Mouse (Mus musculus) gastrocnemius, adult 2 months (tissue): ENCODE data around the gene Snd1. TPM values are rescaled to one million over a fixed set of nuclear protein-coding genes. Genes with fewer than 3 reads are reported as not detected.

Experiments used
- DNase-seq: peaks from one replicate; pipeline ENCODE4 v3.0.0; 2022
- H3K27ac ChIP-seq: fragments of 200-600 bp; 2 replicates; pipeline ENCODE4 v1.8.1; 2022; ENCODE audit warnings: mild to moderate bottlenecking
- H3K4me3 ChIP-seq: fragments of 200-600 bp; 2 replicates; pipeline ENCODE4 v1.8.1; 2022; ENCODE audit warnings: mild to moderate bottlenecking, moderate library complexity
- CTCF ChIP-seq: fragments of 200-600 bp; IDR thresholded peaks from 2 replicates; pipeline ENCODE4 v1.8.1; 2022; ENCODE audit warnings: antibody characterized with exemption, mild to moderate bottlenecking, moderate library complexity
- intact Hi-C: fragments of 180-260 bp; cut with DNase I; formaldehyde crosslinking; loops from one replicate; pipeline ENCODE4 v1.15.1; 2025
- long read RNA-seq, 2 experiments: library from polyadenylated mRNA; stranded (forward); transcript quantifications; one replicate each; pipeline ENCODE4 v2.0.0; 2021
- total RNA-seq, 2 experiments: library from RNA; stranded (reverse); gene quantifications; 2 replicates each; pipeline ENCODE4 v1.2.3; 2021

Snd1 gene
- 10 to 100 TPM; 40.4 to 41.0 TPM for total RNA-seq
- long read RNA-seq, experiment 1, transcript Snd1-201 (24 exons, 3,482 nt): major isoform, 39 of 51 reads
- long read RNA-seq, experiment 1, partial matches to known transcripts: 7 of 51 reads
- long read RNA-seq, experiment 1, other reads (novel, unspliced or antisense): 5 of 51 reads
- long read RNA-seq, experiment 2, transcript Snd1-201 (24 exons, 3,482 nt): major isoform, 34 of 45 reads
- long read RNA-seq, experiment 2, partial matches to known transcripts: 9 of 45 reads
- long read RNA-seq, experiment 2, other reads (novel, unspliced or antisense): 2 of 45 reads

- no peak for TF ChIP-seq CTCF
- Histone ChIP-seq H3K27ac (no peak within 1 kb of the TSS), H3K4me3 (no peak within 1 kb of the TSS)
- intact Hi-C loops: loop anchor here (5.0 kb wide), 1 partner anchor 213 kb away; no protein-coding TSS in a partner anchor
- no peak for DNase-seq
Measured at GRCm38 (mm10) chr6:28474839-28475238, at the start of gene Snd1. Snd1 (plus strand) TSS chr6:28475139.

- intact Hi-C loops: no loop called here
- H3K27ac ChIP-seq: no peak within 1 kb of the TSS
- TF ChIP-seq CTCF: no peak
- no peak for DNase-seq
- H3K4me3 ChIP-seq: no peak within 1 kb of the TSS
Measured at GRCm38 (mm10) chr6:28427096-28427839, 47.7 kb upstream of the Snd1 start, which contains the start of gene Fscn3. Fscn3 (plus strand) TSS chr6:28427789.

- no peak for TF ChIP-seq CTCF
- Histone ChIP-seq H3K27ac (no peak within 1 kb of the TSS), H3K4me3 (no peak within 1 kb of the TSS)
- DNase-seq: no peak
- intact Hi-C loops: no loop called here
Measured at GRCm38 (mm10) chr6:28428290-28428689, 46.6 kb upstream of the Snd1 start, which contains the start of gene Gcc1. Gcc1 (minus strand) TSS chr6:28428390.

- intact Hi-C loops: no loop called here
- TF ChIP-seq CTCF: no peak
- no peak for DNase-seq
- H3K27ac ChIP-seq: no peak overlapping the region
- H3K4me3 ChIP-seq: no peak overlapping the region
Measured at GRCm38 (mm10) chr6:28429870-28430269, 45.1 kb upstream of the Snd1 start.

- Histone ChIP-seq H3K4me3 (no peak overlapping the region), H3K27ac (no peak overlapping the region)
- DNase-seq: no peak
- intact Hi-C loops: no loop called here
- TF ChIP-seq CTCF: no peak
Measured at GRCm38 (mm10) chr6:28430795-28431537, 44.0 kb upstream of the Snd1 start.

- Histone ChIP-seq H3K4me3 (no peak overlapping the region), H3K27ac (no peak overlapping the region)
- intact Hi-C loops: no loop called here
- no peak for DNase-seq
- TF ChIP-seq CTCF: no peak
Measured at GRCm38 (mm10) chr6:28431538-28431855, 43.4 kb upstream of the Snd1 start.

- Histone ChIP-seq H3K4me3 (no peak overlapping the region), H3K27ac (no peak overlapping the region)
- no peak for DNase-seq
- intact Hi-C loops: no loop called here
- no peak for TF ChIP-seq CTCF
Measured at GRCm38 (mm10) chr6:28447937-28448336, 27.0 kb upstream of the Snd1 start.

GRCm38 (mm10) chr6:28449253-28449652 is 25.7 kb upstream of the Snd1 start, which contains the start of gene Pax4:
Pax4 (minus strand) TSS chr6:28449353.
- Histone ChIP-seq H3K4me3 (no peak within 1 kb of the TSS), H3K27ac (no peak within 1 kb of the TSS)
- intact Hi-C loops: no loop called here
- no peak for TF ChIP-seq CTCF
- no peak for DNase-seq

- intact Hi-C loops: no loop called here
- DNase-seq: no peak
- TF ChIP-seq CTCF: no peak
- no peak overlapping the region for H3K4me3 ChIP-seq
- H3K27ac ChIP-seq: no peak overlapping the region
Measured at GRCm38 (mm10) chr6:28450481-28450880, 24.5 kb upstream of the Snd1 start.

GRCm38 (mm10) chr6:28450977-28451376 is 24.0 kb upstream of the Snd1 start:
- intact Hi-C loops: no loop called here
- Histone ChIP-seq H3K27ac (no peak overlapping the region), H3K4me3 (no peak overlapping the region)
- DNase-seq: no peak
- no peak for TF ChIP-seq CTCF

- DNase-seq: no peak
- intact Hi-C loops: no loop called here
- no peak overlapping the region for H3K4me3 ChIP-seq
- TF ChIP-seq CTCF: no peak
- H3K27ac ChIP-seq: no peak overlapping the region
Measured at GRCm38 (mm10) chr6:28459221-28459668, 15.7 kb upstream of the Snd1 start.

GRCm38 (mm10) chr6:28460534-28460933 is 14.4 kb upstream of the Snd1 start:
- Histone ChIP-seq H3K4me3 (no peak overlapping the region), H3K27ac (no peak overlapping the region)
- intact Hi-C loops: loop anchor here (5.0 to 10.0 kb wide), 2 partner anchors 38 to 126 kb away; partner anchors contain the start of gene Arf5
- DNase-seq: peak; percentile 81
- TF ChIP-seq CTCF: peak; percentile 80

GRCm38 (mm10) chr6:28464630-28465029 is 10.3 kb upstream of the Snd1 start:
- H3K27ac ChIP-seq: no peak overlapping the region
- TF ChIP-seq CTCF: no peak
- DNase-seq: no peak
- H3K4me3 ChIP-seq: no peak overlapping the region
- intact Hi-C loops: loop anchor here (5.0 to 10.0 kb wide), 2 partner anchors 42 to 130 kb away; partner anchors contain the start of gene Arf5
